Mouse (Mus musculus) R1 (cell line): Measurements from ENCODE around the gene Runx3.

Experiments used
- DNase-seq: peaks from one replicate; pipeline ENCODE4 v3.0.0-alpha.2; 2018; ENCODE audit warnings: low read depth, low spot score

Gene Runx3

DNA sequence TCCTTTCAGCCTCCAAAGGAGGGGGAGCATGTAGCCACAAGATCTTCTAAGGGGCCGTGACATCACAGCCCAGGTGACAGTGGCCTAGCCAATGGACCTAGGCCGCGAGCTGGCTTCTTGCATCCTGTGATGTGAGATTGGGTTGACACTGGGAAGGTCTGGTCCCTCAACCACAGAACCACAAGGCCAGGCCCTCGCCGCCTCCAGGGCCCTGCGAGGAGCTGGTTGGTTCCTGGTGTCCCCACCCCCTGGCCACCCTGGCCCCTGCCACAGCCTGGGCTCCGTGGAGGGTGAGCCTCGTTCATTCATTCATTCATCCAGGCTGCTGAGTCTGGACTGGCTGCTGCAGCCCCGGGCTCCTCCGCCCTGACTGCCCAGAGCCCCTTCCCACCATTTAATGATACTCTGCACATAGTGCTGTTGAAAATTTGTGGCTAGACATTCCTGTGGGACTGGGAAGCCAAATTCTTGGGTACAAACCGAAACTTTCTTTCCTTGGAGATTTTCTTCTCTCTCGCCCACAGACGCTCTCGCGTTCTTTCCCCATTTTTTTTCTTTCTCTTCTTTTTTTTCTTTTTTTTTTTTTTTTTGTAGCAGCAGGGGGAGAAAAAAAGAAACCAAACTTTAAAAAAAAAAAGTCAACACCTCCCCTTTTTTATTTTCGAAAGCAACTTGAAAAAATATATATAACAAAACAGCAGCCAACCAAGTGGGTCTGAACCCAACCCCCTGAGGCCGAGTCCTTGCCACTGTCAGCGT, at the start of gene Runx3:
Runx3 (plus strand) TSS at position 311 of the 759 bp plus-strand sequence.
- peak; percentile 60 for DNase-seq

DNA sequence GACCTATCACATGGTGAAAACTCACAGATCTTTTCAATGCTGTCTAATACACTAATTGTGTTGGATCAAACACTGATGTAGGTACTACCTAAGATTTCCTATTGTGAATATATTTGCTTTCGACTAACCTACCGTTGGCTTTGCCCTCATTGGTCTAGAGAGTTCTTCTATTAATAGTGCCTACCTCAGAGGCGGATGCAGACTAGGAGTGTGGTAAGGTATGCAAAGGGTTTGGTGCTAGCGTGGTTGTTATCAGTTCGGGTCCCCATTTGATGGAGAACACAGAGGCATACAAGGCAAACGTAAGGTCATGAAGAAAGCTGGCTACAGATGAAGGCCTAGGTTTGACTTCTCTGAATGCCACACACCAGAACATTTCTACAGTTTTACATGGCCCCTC, 47.8 kb upstream of the Runx3 start:
- no peak for DNase-seq

DNA sequence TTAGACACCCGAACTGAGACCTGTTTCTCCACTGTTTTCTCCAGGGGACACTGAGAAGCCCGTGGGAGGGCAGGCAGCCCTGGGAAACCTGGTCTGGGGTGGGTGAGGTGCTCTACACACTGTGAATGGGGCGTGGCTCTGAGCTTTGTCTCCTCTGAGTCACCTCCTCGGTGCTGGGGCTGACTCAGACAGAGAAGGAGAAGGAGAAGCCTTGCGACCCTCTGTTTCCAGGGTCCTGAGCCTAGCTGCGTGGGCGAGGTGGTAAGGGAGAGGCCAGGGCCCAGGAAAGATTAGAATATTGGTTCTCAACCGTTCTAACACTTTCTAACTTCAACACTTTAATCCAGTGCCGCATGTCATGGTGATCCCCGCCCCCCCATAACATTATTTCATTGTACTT, 46.9 kb upstream of the Runx3 start:
- no peak for DNase-seq

- no peak for DNase-seq
Observed at GRCm38 (mm10) chr4:135074646-135075045, 45.8 kb upstream of the Runx3 start.

- no peak for DNase-seq
Observed at GRCm38 (mm10) chr4:135075360-135075759, 45.1 kb upstream of the Runx3 start.

- no peak for DNase-seq
Observed at GRCm38 (mm10) chr4:135076611-135077010, 43.8 kb upstream of the Runx3 start.

DNA sequence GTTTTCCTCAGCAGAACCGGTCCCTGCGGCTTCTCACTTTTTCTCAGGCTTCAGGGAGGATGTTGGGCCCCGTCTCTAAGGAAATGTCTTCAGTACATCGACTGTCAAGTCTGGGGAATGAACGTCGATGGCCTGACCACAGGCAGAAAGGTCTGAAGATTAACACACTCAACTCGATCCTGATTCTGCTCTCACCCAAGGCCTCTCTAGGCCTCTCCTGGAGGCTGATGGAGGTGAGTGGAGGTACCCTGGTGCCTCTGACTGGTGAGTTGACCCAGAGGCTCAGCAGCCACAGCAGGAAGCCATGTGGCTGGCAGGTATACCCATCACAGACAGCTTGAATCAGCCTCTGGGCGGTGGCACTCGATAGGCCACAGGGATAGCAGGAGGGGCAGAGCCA, 43.3 kb upstream of the Runx3 start:
- no peak for DNase-seq

- peak; percentile 13 for DNase-seq
Observed at GRCm38 (mm10) chr4:135079859-135080640, 40.4 kb upstream of the Runx3 start.

DNA sequence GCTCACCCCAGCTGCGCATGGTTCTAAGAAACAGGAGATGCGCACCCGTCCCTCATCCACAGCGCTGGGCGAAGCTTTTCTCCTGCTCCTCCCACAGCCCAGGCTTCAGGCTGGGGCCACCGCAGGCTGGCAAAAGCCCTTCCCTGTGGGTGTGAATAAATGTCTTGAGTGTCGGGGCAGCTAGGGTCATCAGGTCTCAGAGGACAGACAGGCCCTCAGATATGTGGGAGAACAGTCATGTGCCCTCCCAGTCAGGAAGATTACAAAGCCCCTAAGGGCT, 39.9 kb upstream of the Runx3 start:
- DNase-seq: no peak

DNA sequence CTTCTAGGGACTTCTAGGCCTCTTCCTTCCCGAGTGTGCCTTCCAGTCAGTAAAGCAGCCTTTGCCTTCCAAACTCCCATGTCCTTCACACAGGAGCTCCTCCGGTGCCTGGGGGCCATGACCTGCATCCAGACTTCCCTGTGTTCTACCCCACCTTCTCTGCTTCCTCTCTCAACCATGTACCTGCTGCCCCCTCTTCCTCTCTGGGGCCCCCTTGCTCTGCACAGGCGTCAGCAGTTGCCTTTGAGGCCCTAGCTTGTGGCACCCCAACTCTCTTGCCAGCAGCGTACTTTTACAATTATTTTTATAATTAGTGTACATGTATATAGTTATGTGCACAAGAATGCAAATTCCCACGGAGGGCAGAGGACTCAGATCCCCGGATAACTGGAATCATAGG, 37.4 kb upstream of the Runx3 start:
- no peak for DNase-seq

DNA sequence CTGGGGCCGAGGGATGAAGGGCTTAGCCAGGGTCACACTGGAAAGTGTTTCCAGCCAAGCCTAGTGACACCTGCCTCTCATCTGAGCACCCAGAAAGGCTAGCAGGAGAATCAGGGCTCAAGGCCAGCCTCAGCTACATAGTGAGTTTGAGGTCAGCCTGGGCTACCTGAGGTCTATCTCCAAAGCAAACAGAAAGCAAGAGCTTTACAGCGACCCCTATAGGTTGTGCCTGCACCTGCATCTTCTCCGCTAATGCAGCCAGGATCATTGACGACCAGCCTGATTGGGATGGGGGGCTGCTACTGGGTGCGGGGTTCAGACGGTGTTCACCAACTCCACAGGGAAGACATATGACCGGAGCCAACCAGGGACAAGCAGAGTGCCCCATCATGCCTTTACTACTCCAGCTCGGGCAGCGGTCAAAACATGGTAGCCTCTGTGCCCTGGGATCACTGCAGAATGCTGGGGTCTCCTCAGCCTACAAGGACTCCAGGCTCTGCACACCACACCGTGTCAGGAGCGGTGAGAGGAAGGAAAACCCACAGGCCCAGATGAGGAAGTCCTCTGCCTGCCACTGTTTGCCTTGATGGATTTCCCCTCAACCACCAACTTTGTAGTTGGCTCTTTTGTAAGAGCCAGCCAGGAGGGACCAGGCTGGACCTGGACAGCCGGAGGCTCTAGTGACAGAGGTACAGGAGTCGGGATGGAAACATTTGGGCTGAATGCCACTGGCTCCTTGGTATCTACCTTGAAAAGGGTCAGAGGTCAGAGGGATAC, 35.2 kb upstream of the Runx3 start:
- DNase-seq: peak; percentile 49

DNA sequence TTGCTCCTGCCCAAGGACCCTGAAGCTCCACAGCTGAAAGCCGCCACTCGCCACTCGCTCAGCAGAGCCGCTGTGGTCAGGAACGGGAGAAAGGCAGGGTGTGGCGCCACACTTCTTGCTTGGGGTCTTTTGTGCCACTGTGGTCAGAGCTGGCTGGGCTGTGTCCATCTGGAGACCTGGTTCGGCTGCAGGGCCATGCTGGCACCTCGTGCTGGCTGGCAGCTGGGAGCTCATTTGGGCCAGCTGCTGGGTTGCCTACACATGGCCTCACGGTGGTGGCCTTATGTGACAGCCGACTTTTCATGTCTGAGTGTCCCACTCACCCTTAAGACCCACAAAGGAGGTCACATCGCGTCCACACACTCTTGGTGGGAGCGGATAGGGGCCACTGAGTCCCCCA, 29.8 kb upstream of the Runx3 start:
- no peak for DNase-seq

DNA sequence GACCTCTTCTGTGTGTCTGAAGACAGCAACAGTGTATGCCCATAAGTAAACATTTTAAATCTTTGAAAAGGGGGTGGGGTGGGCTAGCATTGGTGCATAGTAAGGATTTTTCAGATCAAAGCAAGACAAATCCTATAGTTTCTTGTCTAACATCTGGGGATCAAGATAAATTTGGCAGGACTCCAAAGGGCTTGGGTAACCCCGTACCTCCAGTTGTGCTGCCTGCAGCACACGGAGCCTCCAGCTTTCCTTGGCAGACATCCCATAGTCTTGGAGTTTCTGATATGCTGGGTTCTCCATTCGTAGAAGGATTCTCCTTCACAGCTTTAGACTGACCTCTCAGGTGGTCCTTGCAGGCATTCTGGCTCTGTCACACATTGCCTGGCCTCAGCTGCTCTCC, 27.6 kb upstream of the Runx3 start:
- no peak for DNase-seq

DNA sequence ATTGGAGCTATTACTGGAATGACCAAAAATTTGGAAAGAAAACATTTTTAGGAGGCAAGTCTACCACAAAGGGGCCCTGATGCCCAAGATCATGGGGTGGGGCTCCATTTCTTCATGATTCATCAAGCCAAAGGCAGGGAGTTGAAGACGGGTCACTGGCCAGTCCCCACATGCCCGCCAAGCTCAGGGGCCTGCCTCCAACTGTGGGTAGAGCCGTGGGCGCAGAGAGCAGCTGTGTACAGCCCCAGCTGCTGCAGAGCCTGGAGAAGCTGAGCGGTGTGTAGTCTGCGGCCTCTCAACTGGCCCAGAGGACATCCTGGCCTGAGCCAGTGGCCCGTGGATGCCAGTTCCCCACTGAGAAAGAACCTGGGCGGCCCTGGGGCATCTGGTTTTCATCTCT, 24.8 kb upstream of the Runx3 start:
- DNase-seq: no peak

GRCm38 (mm10) chr4:135097910-135098891, 22.3 kb upstream of the Runx3 start:
- DNase-seq: no peak

DNA sequence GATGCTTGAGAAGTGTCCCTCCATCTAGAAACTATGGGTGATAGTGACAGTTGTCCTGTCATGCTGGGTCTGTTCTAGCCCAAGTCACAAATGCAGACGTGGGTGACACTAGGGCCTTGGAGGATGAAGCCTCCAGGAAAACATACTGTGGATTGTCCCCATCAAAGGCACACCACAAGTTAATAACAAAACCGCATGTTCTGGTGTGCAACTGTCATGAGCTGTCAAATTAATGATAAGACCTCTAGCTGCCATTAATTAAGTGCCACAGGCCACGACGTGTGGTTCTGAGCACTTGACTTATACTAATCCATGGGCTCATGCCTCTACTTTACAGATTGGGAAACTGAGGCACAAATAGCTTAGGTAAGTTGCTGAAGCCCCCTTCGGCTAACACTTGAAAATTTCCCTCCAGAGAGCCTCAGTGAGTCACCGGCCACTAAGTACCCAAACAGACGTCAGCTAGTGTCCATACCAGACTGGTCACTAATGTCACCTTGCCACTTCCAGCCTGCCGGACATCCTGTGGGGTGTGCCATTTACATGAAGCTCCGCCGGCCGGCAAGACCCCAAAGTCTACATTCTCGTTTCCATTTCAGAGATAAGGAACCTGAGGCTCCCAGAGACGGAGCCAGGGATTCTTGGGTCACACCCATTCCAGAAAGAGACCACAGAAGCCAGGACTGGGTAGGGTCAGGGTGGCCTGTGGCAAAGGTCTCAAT, 18.3 kb upstream of the Runx3 start:
- no peak for DNase-seq

DNA sequence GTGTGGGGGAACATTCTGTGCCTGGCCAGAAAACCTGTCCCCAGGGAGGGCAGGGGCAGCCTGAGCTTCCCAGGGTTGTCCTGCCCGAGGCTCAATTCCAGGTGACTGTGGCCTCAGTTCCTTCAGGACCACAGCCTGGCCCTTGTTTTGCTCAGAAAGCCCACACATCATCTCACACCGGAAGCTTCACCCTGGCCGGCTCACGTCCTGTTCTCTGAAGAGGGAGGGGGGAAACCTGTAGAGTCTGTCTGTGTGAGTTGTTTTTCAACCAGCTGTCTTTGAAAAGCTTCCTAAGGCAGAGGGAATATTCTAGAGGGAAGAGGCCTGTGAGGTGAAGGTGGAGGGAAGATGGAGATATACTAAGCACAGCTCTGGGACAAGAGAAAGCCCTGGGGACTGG, 17.7 kb upstream of the Runx3 start:
- DNase-seq: no peak

GRCm38 (mm10) chr4:135103800-135104199, 16.7 kb upstream of the Runx3 start:
- no peak for DNase-seq

GRCm38 (mm10) chr4:135106968-135107367, 13.5 kb upstream of the Runx3 start:
- DNase-seq: no peak

DNA sequence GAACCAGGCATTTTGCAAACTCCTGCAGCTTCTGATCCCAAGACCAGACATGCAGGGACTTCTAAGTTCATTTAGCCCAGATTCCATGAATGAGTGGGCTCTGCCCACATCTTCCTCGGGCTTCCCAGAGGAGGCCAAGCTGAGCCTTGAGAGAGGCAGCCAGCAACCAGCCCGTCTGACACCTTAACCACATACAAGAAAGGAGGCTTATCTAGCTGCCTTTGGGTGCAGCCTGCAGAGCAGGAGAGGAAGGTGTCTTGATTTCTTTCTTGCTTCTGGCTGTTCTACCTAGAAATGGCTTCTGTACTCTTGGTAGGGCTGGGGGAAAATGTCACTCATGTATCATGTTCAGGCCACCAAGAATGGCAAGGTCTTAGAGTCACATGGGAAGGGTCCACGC, 11.8 kb upstream of the Runx3 start:
- DNase-seq: no peak

- no peak for DNase-seq
Observed at GRCm38 (mm10) chr4:135113656-135114055, 6.8 kb upstream of the Runx3 start.
